Mouse (Mus musculus) midbrain, postnatal 0 days (tissue): ENCODE measurements around the gene Ifi211. TPM values are rescaled to one million over a fixed set of nuclear protein-coding genes. Genes with fewer than 3 reads are reported as not detected.
"Not testable (repeated sequence)": the region's sequence is repeated elsewhere in the genome, so short reads cannot be mapped to it uniquely, and the experiment has no call there.

Source experiments
- ATAC-seq: fragments of 200-750 bp; cut with Nextera tagmentation; 2 replicates; pipeline ENCODE4 v1.8.0; 2017; ENCODE audit warnings: moderate number of reproducible peaks, mild to moderate bottlenecking, moderate TSS enrichment, moderate library complexity; ENCODE audit not compliant: low FRiP score
- DNase-seq: peaks from one replicate; pipeline ENCODE4 v3.0.0-alpha.2; 2015; ENCODE audit warnings: low spot score
- H3K27ac ChIP-seq: fragments of 300-500 bp; sonication (generic); 2 replicates; pipeline ENCODE4 v1.5.1; 2014; ENCODE audit warnings: low read depth, mild to moderate bottlenecking, low read length, mixed read lengths
- H3K27me3 ChIP-seq: fragments of 300-500 bp; sonication (generic); 2 replicates; pipeline ENCODE4 v1.6.1; 2014; ENCODE audit warnings: low read length, control low read depth, mixed read lengths; ENCODE audit not compliant: insufficient read depth
- H3K36me3 ChIP-seq: fragments of 300-500 bp; sonication (generic); 2 replicates; pipeline ENCODE4 v1.6.1; 2014; ENCODE audit warnings: low read length, control low read depth, mixed read lengths; ENCODE audit not compliant: insufficient read depth
- H3K4me1 ChIP-seq: fragments of 300-500 bp; sonication (generic); 2 replicates; pipeline ENCODE4 v1.6.1; 2014; ENCODE audit warnings: mild to moderate bottlenecking, control low read depth, antibody characterized with exemption, low read length, mixed read lengths; ENCODE audit not compliant: insufficient read depth
- H3K4me2 ChIP-seq: fragments of 300-500 bp; sonication (generic); 2 replicates; pipeline ENCODE4 v1.6.1; 2014; ENCODE audit warnings: low read depth, mild to moderate bottlenecking, low read length, mixed read lengths; ENCODE audit not compliant: poor library complexity, severe bottlenecking
- H3K4me3 ChIP-seq: fragments of 300-500 bp; sonication (generic); 2 replicates; pipeline ENCODE4 v1.5.1; 2014; ENCODE audit warnings: low read depth, mild to moderate bottlenecking, low read length, moderate library complexity
- H3K9ac ChIP-seq: fragments of 300-500 bp; sonication (generic); replicated peaks from 2 replicates; pipeline ENCODE4 v1.6.1; 2014; ENCODE audit warnings: mild to moderate bottlenecking, low read length, moderate library complexity, mixed read lengths; ENCODE audit not compliant: poor library complexity, severe bottlenecking
- H3K9me3 ChIP-seq: fragments of 300-500 bp; sonication (generic); 2 replicates; pipeline ENCODE4 v1.6.1; 2016; ENCODE audit warnings: low read length, control low read depth
- CTCF ChIP-seq: IDR thresholded peaks from 2 replicates; pipeline ENCODE4 v1.5.1; 2016; ENCODE audit warnings: antibody characterized with exemption, mild to moderate bottlenecking
- WGBS: fragments of 180-500 bp; shearing (Covaris S2); extraction: QIAGEN DNeasy Blood & Tissue Kit; methylation state at CpG from one replicate; pipeline ENCODE4 v1.1.7; 2014; 5-methylcytosine and 5-hydroxymethylcytosine counted together
- polyA plus RNA-seq: library from polyadenylated mRNA; unstranded; fragments of >200 nt; fragmentation: Nextera tagmentation; extraction: Ambion mirVana; gene quantifications from 2 replicates; pipeline ENCODE4 v1.2.1, GENCODE M21; 2015
- total RNA-seq: library from RNA; depleted of rRNA; stranded (reverse); fragments of >200 nt; gene quantifications from 2 replicates; pipeline ENCODE4 v1.2.3, GENCODE M21; 2014

Ifi211 gene
- total and polyA plus RNA-seq, 2 experiments from 2014 or later: 0.48 TPM; not detected in 1

- not testable (repeated sequence) for ATAC-seq, H3K27ac ChIP-seq, H3K4me1 ChIP-seq, H3K27me3 ChIP-seq, H3K9ac ChIP-seq, H3K4me3 ChIP-seq, H3K4me2 ChIP-seq, DNase-seq, H3K9me3 ChIP-seq, H3K36me3 ChIP-seq
- WGBS: 70% methylated on average over 3 of the region's 3 CpGs
Measured at GRCm38 (mm10) chr1:173941924-173942779, 29.3 kb upstream of the Ifi211 start, which contains the start of the genes Mndal and Ifi203. Mndal (minus strand) TSS chr1:173942491. Ifi203 (minus strand) TSS chr1:173942672.

GRCm38 (mm10) chr1:173941522-173941921 lies 28.7 kb upstream of the Ifi211 start:
- WGBS: 97% methylated on average over 2 of the region's 2 CpGs
- not testable (repeated sequence) for ATAC-seq, H3K27me3 ChIP-seq, H3K4me2 ChIP-seq, H3K36me3 ChIP-seq, DNase-seq, H3K9ac ChIP-seq, H3K9me3 ChIP-seq, H3K27ac ChIP-seq, H3K4me1 ChIP-seq, H3K4me3 ChIP-seq

GRCm38 (mm10) chr1:173919279-173919678 lies 6.4 kb upstream of the Ifi211 start:
- not testable (repeated sequence) for H3K27ac ChIP-seq, H3K4me3 ChIP-seq, H3K27me3 ChIP-seq, H3K9me3 ChIP-seq, H3K9ac ChIP-seq, H3K4me1 ChIP-seq, ATAC-seq, H3K36me3 ChIP-seq, DNase-seq, H3K4me2 ChIP-seq
- 71% methylated on average over 2 of the region's 3 CpGs for WGBS

GRCm38 (mm10) chr1:173914559-173914958 lies 1.7 kb upstream of the Ifi211 start:
- H3K36me3 ChIP-seq: no peaks in the 10 kb centered on the region
- WGBS: 79% methylated on average over 2 of the region's 2 CpGs
- no peak overlapping the region for H3K4me2 ChIP-seq
- no peaks in the 10 kb centered on the region for H3K9me3 ChIP-seq
- ATAC-seq (no peak), DNase-seq (no peak)
- no peaks in the 10 kb centered on the region for H3K27me3 ChIP-seq
- no peak overlapping the region for H3K9ac ChIP-seq
- no peak for TF ChIP-seq CTCF
- H3K4me1 ChIP-seq: no peaks in the 10 kb centered on the region
- H3K4me3 ChIP-seq: no peak overlapping the region
- H3K27ac ChIP-seq: no peak overlapping the region

- H3K36me3 ChIP-seq, H3K4me2 ChIP-seq, ATAC-seq, H3K27me3 ChIP-seq, H3K9me3 ChIP-seq, H3K4me3 ChIP-seq, H3K9ac ChIP-seq, DNase-seq, H3K4me1 ChIP-seq, H3K27ac ChIP-seq: not testable (repeated sequence)
Measured at GRCm38 (mm10) chr1:173913256-173913791, 478 bp upstream of the Ifi211 start.

- no peak overlapping the region for H3K27ac ChIP-seq
- H3K9me3 ChIP-seq: no peaks in the 10 kb centered on the region
- TF ChIP-seq CTCF: no peak
- H3K27me3 ChIP-seq: no peaks in the 10 kb centered on the region
- no peak overlapping the region for H3K4me2 ChIP-seq
- H3K4me3 ChIP-seq: no peak overlapping the region
- DNase-seq (no peak), ATAC-seq (no peak)
- no peak overlapping the region for H3K9ac ChIP-seq
- WGBS: 91% methylated on average over 2 of the region's 2 CpGs
- H3K4me1 ChIP-seq: no peaks in the 10 kb centered on the region
- H3K36me3 ChIP-seq: no peaks in the 10 kb centered on the region
Measured at GRCm38 (mm10) chr1:173911808-173912464, 910 bp downstream of the Ifi211 start.

GRCm38 (mm10) chr1:173908390-173908789 lies 4.5 kb downstream of the Ifi211 start:
- H3K9me3 ChIP-seq, H3K9ac ChIP-seq, H3K4me2 ChIP-seq, H3K4me1 ChIP-seq, H3K36me3 ChIP-seq, H3K27ac ChIP-seq, DNase-seq, ATAC-seq, H3K27me3 ChIP-seq, H3K4me3 ChIP-seq: not testable (repeated sequence)

- not testable (repeated sequence) for H3K9ac ChIP-seq, ATAC-seq, DNase-seq, H3K27ac ChIP-seq, H3K36me3 ChIP-seq, H3K4me2 ChIP-seq, H3K4me1 ChIP-seq, H3K9me3 ChIP-seq, H3K27me3 ChIP-seq, H3K4me3 ChIP-seq
- 96% methylated on average over 4 of the region's 4 CpGs for WGBS
Measured at GRCm38 (mm10) chr1:173905885-173906284, 7.0 kb downstream of the Ifi211 start.
